9 mouse cellular contexts compared by ENCODE assay signal in the genomic region with DNA sequence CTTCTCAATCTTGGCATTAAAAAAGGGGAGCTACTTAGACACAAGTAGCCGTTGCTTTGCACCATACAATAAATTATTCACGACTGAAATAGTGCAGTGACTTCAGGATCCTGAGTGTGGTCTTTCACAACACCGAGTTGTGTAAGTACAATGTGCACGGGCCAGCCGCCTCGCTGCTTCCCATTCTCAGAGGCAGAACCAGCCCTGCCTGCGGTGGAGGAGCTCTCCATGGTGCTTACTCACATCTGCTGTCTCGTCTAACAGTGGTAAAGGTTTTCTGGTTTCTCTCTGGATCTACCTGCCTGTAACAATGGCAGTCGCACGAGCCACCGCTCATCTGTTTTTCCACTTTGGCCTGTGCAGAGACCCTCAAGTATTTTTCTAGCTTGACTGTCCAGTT. TPM values are rescaled to one million over a fixed set of nuclear protein-coding genes. Genes with fewer than 3 reads are reported as not detected.
DNase-seq lines count a peak whose midpoint lies in the region; ATAC-seq and TF ChIP-seq lines count a peak whose summit lies in the region.
"Had no signal": no experiment of that assay in that cellular context is flagged by ENCODE, and none has a peak within 500 bp of the region (broad histone marks: within the 10 kb centered on the region; RNA-seq: fewer than 3 reads in every experiment).

No protein-coding gene starts in this region.

- intact Hi-C loops in heart, postnatal 14 days (cut with DNase I): no loop called here

- no peak for ATAC-seq in cerebellum, adult (ENCODE audit: insufficient number of reproducible peaks, low FRiP score, low TSS enrichment)

- no peak for TF ChIP-seq POLR2A in brain, embryonic 14.5 days (IDR thresholded peaks at IDR 0.05; ENCODE audit: borderline replicate concordance, extremely low read depth, insufficient read depth, insufficient read length, poor library complexity, severe bottlenecking)

- TF ChIP-seq CTCF in brain, embryonic 14.5 days (IDR thresholded peaks at IDR 0.05; ENCODE audit: borderline replicate concordance, extremely low read depth, insufficient read depth, insufficient read length): no peak

- peak; percentile 12 to 19 for DNase-seq in cerebellum, postnatal 10 days
- no peak for DNase-seq in cerebellum, adult 18-20 months
- peak; percentile 56 for DNase-seq in 3T3-L1 (ENCODE audit: low read depth, low spot score)
- peak; percentile 19 for DNase-seq in brain, embryonic 14.5 days (ENCODE audit: low read depth)
- DNase-seq in heart, postnatal 14 days: peak; percentile 65 to 78
- DNase-seq in lung, postnatal 14 days: peak; percentile 81
- peak; percentile 56 to 57 for DNase-seq in spleen, postnatal 36 days (ENCODE audit: low spot score in 2 of 2)

RNA-seq across cellular contexts. Expression of gene Armc8, which starts 5.0 kb away (rescaled TPM):
- 54.8 and 57.7 TPM in 2 replicates for polyA plus RNA-seq in brain, embryonic 14.5 days (2012; rRNA removed)
- 10 to 100 TPM; 22.7 to 23.0 TPM for total RNA-seq in heart, postnatal 14 days (2021)

RNA-seq across cellular contexts. Expression of gene Dbr1, which starts 11.9 kb away (rescaled TPM):
- 18.0 and 19.6 TPM in 2 replicates for polyA plus RNA-seq in brain, embryonic 14.5 days (2012; rRNA removed)
- total RNA-seq in heart, postnatal 14 days (2021): 1 to 10 TPM; 6.6 to 6.7 TPM

RNA-seq across cellular contexts. Expression of gene A4gnt, which starts 48.6 kb away (rescaled TPM):
- polyA plus RNA-seq in brain, embryonic 14.5 days (2012; rRNA removed): not detected in 2 replicates
- total RNA-seq in heart, postnatal 14 days (2021): not detected
- polyA plus RNA-seq: heart, embryonic 15.5 days had no signal

Comparison
In these comparisons a context has a peak if more than half of its experiments do, and no peak if none do; other contexts are left out.
1. DNase-seq: peak in cerebellum, postnatal 10 days (2 of 2), 3T3-L1 (single experiment), brain, embryonic 14.5 days (single experiment), heart, postnatal 14 days (2 of 2), lung, postnatal 14 days (single experiment) and spleen, postnatal 36 days (2 of 2); none in cerebellum, adult 18-20 months (0 of 2).